Mouse (Mus musculus) mouse embryonic stem cell (cell line): ENCODE results near the gene Ippk.

Experiments used
- in situ Hi-C, 2 experiments: fragments of 300-500 bp; cut with MboI; formaldehyde crosslinking; loops; 1 replicate in 1 of 2; 3 replicates in 1 of 2; pipeline ENCODE4 v1.14.3; 2019 to 2020; ENCODE audit warnings: low sequenced_read_pairs in 2 of 2, low pct_unique_long_range_greater_than_20kb in 1 of 2, mixed read lengths in 1 of 2; ENCODE audit not compliant: unreplicated experiment in 1 of 2

Ippk gene

GRCm38 (mm10) chr13:49421959-49422358 is 910 bp downstream of the Ippk start:
- in situ Hi-C loops = no loop called here

- in situ Hi-C loops = no loop called here
Observed at GRCm38 (mm10) chr13:49426736-49427135, 5.7 kb downstream of the Ippk start.

GRCm38 (mm10) chr13:49428042-49428675 is 7.1 kb downstream of the Ippk start:
- in situ Hi-C loops = no loop called here

GRCm38 (mm10) chr13:49430529-49430928 is 9.5 kb downstream of the Ippk start:
- in situ Hi-C loops = no loop called here

- in situ Hi-C loops = no loop called here
Observed at GRCm38 (mm10) chr13:49433268-49434029, 12.4 kb downstream of the Ippk start.

GRCm38 (mm10) chr13:49435745-49436144 is 14.7 kb downstream of the Ippk start:
- in situ Hi-C loops = no loop called here

- in situ Hi-C loops = no loop called here
Observed at GRCm38 (mm10) chr13:49436170-49436569, 15.1 kb downstream of the Ippk start.

GRCm38 (mm10) chr13:49444451-49444850 is 23.4 kb downstream of the Ippk start:
- in situ Hi-C loops = no loop called here

- in situ Hi-C loops = no loop called here
Observed at GRCm38 (mm10) chr13:49449318-49449749, 28.3 kb downstream of the Ippk start.

GRCm38 (mm10) chr13:49460276-49460675 is 39.2 kb downstream of the Ippk start:
- in situ Hi-C loops = no loop called here

- in situ Hi-C loops = no loop called here
Observed at GRCm38 (mm10) chr13:49460692-49461414, 39.8 kb downstream of the Ippk start.

- in situ Hi-C loops = no loop called here
Observed at GRCm38 (mm10) chr13:49461458-49462132, 40.5 kb downstream of the Ippk start.

GRCm38 (mm10) chr13:49462921-49463320 is 41.9 kb downstream of the Ippk start:
- in situ Hi-C loops = no loop called here

GRCm38 (mm10) chr13:49465875-49466274 is 44.8 kb downstream of the Ippk start:
- in situ Hi-C loops = no loop called here

GRCm38 (mm10) chr13:49466393-49467075 is 45.5 kb downstream of the Ippk start:
- in situ Hi-C loops = no loop called here

- in situ Hi-C loops = no loop called here
Observed at GRCm38 (mm10) chr13:49467585-49467984, 46.5 kb downstream of the Ippk start.

GRCm38 (mm10) chr13:49469002-49469401 is 48.0 kb downstream of the Ippk start:
- in situ Hi-C loops = no loop called here

- in situ Hi-C loops = no loop called here
Observed at GRCm38 (mm10) chr13:49470319-49470718, 49.3 kb downstream of the Ippk start.
